Mouse (Mus musculus): Measurements from ENCODE around the gene Ispd.

DNA sequence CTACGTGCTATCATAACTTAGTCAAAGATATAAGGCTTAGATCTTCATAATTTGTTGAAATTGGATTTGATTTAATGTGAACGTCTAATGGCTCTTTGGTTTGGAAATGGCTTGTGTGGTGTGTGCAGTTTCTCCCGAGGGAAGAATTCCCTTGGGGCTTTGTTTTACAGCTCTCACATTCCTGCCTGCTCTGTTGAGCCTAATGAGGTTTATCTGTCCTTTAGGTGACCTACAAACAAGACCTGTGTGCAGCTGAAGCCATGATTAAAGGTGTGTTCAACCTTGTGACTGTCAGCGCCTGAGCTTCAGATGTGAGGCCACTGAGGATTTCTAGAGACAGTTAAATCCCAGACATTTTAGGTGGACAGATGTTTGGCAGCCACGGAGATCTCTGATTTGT is 95.2 kb downstream of the Ispd start:
- TF ChIP-seq CTCF (conservative IDR thresholded peaks at IDR 0.05; ENCODE audit: insufficient read depth, insufficient read length, low read depth, low read length) (no peak), POLR2A (IDR thresholded peaks at IDR 0.05; ENCODE audit: low read depth, low read length) (no peak)
